Mouse (Mus musculus): Measurements from ENCODE around the gene Jmjd7.

DNA sequence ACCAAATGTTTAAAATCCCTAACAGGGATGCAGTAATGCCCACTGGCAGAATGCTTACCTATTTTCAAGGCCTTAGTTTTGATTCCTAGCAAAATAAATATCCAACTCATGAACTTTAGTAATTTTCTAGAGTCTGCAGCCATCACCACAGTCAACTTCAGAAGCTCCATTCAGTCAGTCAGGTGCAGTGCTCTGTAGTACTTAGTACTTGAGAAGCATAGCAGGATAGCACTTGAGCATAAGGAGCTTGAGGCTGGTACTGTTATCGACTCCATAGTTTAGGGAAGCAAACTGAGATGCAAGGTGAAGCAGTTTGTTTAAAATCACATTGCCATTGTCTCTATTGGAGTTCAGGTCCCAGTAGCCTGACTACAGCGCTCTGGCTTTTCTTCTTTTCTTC, 27.6 kb upstream of the Jmjd7 start:
- TF ChIP-seq CTCF (IDR thresholded peaks at IDR 0.05; ENCODE audit: low read depth, low read length) (no peak), EP300 (IDR thresholded peaks at IDR 0.05; ENCODE audit: insufficient read depth, low read depth, low read length) (no peak)
